Mouse (Mus musculus) R1 (cell line): ENCODE results near the gene Mmp10.
A peak's percentile ranks its signal among the peaks of the same experiment; 100 is the strongest.

Experiments
- DNase-seq: peaks from one replicate; pipeline ENCODE4 v3.0.0-alpha.2; 2018; ENCODE audit warnings: low read depth, low spot score

Mmp10 gene

GRCm38 (mm10) chr9:7502051-7502450, at the start of gene Mmp10:
Gene Mmp10, plus strand, starts transcription at chr9:7502352.
- DNase-seq, result no peak

DNA sequence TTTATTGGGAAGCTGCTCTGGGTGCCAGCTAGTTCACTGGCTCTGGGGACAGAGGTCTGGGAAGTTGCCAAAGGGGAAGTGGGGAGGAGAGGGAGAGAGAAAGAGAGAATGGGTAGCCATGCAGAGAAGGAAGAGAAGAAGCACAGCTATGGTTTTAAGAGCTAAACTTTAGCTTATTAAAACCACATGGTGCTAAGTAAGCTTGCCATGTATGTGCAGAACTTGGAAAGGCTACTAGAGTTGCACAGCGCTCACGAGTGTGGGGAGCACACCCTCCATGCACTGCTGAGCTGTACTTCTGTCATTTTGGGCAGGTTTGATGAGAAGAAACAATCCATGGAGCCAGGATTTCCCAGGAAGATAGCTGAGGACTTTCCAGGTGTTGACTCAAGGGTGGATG, 48.9 kb upstream of the Mmp10 start:
- DNase-seq, result no peak

DNA sequence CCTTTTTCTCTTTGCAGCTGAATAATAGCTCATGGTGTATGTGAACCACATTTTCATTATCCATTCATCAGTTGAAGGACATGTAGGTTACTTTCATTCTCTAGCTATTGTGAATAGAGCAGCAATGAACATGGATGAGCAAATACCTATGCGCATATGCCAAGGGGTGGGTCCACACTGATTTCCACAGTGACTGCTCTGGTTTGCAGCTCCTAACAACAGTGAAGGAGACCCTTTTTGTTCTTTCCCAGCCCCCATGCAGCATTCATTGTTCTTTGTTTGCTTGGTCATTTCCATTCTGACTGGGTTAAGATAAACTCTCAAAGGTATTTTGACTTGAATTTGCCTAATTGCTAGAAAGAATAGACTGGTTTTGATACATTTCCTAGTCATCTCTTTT, 31.9 kb upstream of the Mmp10 start:
- peak; percentile 21 for DNase-seq

GRCm38 (mm10) chr9:7483684-7484394, 18.3 kb upstream of the Mmp10 start:
- no peak for DNase-seq

DNA sequence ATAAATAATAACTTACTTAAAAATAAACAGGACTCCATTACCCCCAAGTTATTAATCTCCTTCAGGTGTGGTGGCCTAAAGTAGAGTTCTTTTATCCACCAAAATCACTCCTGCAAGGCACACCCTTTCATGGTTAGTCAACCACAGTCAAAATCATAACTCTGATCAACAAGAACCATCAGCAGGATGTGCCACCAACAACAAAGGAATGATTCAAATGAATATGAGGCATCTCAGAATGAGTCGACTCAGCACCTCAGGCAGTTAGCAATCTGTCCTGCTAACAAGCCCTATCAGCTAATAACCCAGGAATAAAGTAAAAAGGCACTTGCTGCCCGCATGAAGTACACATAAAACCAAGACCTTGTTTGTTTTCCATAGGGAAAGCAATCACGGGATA, 1.0 kb upstream of the Mmp10 start:
- no peak for DNase-seq

DNA sequence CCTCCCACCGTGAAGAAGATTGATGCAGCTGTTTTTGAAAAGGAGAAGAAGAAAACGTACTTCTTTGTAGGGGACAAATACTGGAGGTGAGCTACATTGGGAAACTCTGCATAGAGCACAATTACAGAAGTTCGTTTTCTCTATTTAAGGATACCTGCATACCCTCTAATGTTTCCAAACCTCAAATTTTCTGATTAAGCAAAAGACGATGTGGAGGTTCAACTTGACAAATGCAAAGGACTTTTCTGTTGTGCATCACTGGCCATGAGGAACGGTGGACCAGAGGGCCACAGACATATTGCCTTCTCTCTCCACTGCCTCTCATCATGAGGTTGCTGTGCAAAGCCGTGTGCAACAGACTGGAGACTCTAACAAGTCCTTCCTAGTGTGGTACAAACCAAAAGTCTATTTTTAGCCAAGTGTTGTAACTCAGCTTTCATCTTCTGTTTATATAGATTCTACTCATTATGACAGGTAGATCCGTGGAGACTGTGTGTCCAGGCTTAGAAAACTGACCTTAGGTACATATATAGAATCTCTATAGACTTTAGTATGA, 5.2 kb downstream of the Mmp10 start:
- DNase-seq, result no peak

DNA sequence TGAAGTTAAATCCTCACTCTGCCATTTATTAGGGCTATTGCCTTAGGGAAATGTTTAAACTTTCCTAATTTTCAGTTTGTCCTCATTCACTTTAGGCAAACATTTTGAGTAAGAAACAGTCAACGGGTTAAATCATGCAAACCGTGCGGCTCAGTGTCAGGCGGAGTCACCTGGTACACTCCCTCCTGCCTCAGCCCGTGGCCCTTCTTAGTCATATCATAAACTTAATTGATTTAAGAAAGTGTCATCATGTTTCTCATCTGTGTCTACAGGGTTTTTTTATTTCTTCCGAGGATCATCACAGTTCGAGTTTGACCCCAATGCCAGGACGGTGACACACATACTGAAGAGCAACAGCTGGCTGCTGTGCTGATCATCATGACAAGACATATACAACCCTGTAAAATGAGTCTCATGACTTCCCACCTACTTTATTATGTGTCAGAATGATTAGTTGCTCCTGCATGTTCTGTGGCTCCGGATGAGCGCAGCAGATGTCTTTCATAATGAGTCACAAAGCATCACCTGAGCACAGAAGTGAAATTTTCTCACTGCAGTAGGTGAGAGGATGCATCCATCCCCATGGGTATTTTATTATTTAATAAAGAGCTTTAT, 7.6 kb downstream of the Mmp10 start:
- DNase-seq, result no peak

DNA sequence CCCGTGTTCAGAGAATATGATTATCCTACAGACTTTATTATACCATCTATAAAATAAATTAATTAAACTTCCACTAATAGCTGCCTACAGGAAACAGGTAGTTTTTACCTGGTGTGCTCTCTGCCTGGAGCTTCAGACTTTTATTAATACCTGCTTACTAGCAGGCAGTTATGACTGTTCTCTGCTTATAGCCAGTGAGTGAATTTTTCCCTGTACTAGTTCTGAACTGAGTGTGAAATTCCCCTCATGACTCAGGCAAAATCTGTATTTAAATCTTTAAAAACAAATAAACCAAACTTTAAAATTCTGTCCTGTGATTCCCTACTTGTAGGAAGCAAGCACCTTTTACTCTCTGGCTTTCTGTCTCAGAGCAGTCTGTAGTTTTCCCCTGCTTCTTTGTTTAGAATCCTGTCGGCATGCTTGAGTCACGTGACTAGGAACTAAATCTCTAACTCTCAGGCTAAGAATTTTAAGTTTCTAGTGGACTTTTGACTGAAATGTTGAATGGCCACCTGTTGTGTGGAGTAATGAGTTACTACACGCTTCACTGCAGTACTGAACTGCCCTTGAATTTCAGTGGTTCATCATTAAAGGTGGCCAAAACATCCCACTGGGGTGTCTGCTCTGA, 15.9 kb downstream of the Mmp10 start:
- peak; percentile 14 for DNase-seq

- DNase-seq, result no peak
These were observed 24.2 kb downstream of the Mmp10 start for GRCm38 (mm10) chr9:7526255-7526940.

DNA sequence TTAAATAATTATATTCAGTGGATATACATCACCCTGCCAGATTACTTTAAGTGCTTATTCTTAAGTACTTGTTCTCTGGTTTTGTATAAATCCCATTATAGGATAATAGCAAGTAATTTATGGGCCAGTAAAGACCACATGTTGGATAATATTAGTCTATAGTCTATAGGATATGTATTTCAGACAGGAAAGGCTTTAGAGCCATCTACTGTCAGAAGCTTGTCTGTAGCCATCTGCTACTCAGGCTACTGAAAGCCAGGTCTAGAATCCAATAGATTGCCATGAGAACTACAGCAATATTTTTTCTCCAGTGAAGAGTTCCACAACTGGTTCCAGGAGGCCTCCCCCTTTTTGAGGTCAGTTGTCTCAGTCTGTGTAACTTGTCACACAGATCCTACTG, 40.6 kb downstream of the Mmp10 start:
- DNase-seq, result no peak

- no peak for DNase-seq
These were observed 42.8 kb downstream of the Mmp10 start for GRCm38 (mm10) chr9:7544923-7545457.

DNA sequence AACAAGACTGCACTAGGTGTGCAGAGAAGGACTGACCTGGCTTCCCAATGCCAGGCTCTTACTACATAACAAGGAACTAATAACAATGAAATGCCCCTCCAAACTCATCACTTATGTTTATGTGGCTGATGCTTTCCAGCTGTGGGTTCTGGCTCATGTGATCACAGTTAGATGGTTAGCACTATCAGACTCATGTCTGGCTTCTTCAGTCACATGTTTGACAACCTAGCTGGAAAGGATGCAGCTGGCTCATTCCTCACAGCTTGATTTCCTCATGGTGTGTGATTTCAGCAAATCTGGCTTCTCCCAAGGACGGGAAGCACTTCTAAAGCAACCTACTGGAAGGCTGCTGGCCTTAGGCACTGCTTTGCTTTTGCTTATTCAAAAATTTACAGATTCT, 43.3 kb downstream of the Mmp10 start:
- no peak for DNase-seq

GRCm38 (mm10) chr9:7545920-7546319, 43.8 kb downstream of the Mmp10 start:
- no peak for DNase-seq

DNA sequence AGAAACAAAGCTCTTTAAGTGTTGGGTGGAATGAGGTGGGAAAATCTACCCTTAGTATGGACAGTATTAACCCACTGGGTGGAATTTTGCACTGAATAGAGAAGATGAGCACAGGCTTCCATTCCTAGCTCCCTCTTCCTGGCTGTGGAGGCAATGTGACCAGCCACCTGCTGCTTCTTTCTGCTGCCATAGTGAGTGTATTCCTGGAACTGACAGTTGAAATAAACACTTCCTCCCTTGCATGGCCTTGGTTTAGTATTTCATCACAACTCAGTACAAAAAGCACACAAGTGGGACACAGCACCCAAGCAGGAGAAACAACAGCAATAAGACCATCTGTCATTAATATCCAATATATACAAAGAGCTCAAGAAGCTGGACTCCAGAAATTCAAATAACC, 49.8 kb downstream of the Mmp10 start:
- DNase-seq, result no peak

- no peak for DNase-seq
These were observed 51.4 kb downstream of the Mmp10 start for GRCm38 (mm10) chr9:7553536-7553935.

DNA sequence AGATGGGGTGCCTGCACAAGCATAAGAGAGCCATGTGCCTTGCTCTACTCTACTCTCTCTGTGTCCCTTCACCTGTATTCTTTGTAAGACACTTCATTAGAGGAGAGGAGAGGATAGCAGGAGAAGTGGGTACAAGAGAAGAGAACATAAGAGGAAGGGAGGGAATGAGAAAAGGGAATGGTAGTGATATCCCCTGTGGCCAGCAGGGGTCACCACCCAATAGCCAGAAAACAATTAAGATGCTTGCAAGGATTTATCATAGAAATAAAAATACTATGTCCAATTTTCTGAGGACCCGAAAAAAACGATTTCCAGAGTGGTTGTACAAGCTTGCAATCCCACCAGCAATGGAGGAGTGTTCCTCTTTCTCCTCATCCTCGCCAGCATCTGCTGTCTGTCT, 52.2 kb downstream of the Mmp10 start:
- DNase-seq, result peak; percentile 27

DNA sequence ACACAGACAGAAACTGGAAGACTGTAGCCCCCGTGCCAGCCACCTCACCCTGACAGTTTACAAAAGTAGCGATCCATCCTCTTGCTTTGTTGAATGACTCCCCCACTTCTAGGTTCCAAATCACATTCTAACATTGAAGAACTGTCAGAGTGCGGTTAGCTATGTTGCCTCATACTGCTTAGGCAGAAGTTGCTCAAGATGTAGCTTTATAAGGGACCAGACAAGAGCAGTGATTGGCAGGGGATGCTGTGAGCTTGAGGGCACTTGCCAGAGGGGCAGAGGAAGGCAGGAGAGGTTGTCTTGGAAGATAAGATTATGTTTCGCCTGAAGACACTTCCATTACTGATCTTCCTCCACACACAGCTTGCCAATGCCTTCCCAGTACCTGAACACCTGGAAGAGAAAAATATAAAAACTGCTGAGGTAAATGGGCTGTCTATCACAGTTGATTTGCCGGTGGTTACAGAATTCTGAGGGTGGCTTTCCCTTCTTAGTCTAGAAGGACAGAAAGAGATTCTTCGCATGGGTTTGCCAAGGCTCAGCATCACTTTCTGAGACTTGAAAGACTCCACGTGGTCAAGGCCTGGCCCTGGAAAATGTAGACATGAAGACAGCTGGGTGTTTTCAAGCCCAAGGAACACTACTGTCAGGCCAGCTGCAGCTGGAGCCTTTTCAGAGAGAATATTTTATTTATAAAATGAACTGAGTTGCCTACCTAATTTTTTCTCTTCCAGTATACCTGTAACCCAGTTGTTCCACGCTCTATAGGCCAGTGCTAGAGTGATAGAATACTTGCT, 56.3 kb downstream of the Mmp10 start, which contains the start of gene Mmp8:
Gene Mmp8 (plus strand): TSS at position 236 of the 797 bp plus-strand sequence.
- DNase-seq, result no peak
